Mouse (Mus musculus) olfactory bulb, adult 2 months (tissue): ENCODE results near the gene Oxct1. TPM values are rescaled to one million over a fixed set of nuclear protein-coding genes. Genes with fewer than 3 reads are reported as not detected.

Source experiments
- H3K27ac ChIP-seq: fragments of 200-500 bp; 2 replicates; pipeline ENCODE4 v1.5.1; 2012; ENCODE audit warnings: low read depth, low read length; ENCODE audit not compliant: insufficient read depth
- H3K4me1 ChIP-seq: fragments of 200-500 bp; 2 replicates; pipeline ENCODE4 v1.6.1; 2012; ENCODE audit warnings: low read length; ENCODE audit not compliant: control insufficient read depth, insufficient read depth
- H3K4me3 ChIP-seq: fragments of 200-500 bp; 2 replicates; pipeline ENCODE4 v1.5.1; 2012; ENCODE audit warnings: mild to moderate bottlenecking, low read depth, low read length, moderate library complexity; ENCODE audit not compliant: insufficient read depth
- CTCF ChIP-seq: fragments of 200-500 bp; IDR thresholded peaks from 2 replicates; pipeline ENCODE4 v1.5.1; 2012; ENCODE audit warnings: low read depth, mild to moderate bottlenecking, low read length, moderate library complexity; ENCODE audit not compliant: insufficient read depth
- POLR2A ChIP-seq: fragments of 200-500 bp; IDR thresholded peaks from 2 replicates; pipeline ENCODE4 v1.6.1; 2012; ENCODE audit warnings: mild to moderate bottlenecking, low read depth, low read length, moderate library complexity; ENCODE audit not compliant: insufficient read depth
- WGBS: fragments of 180-500 bp; shearing (Covaris S2); methylation state at CpG from one replicate; pipeline ENCODE4 v1.1.7; 2018; 5-methylcytosine and 5-hydroxymethylcytosine counted together
- polyA plus RNA-seq: library from polyadenylated mRNA; stranded (reverse); fragments of >200 nt; gene quantifications from 2 replicates; pipeline ENCODE4 v1.2.4, GENCODE M21; 2012; ENCODE audit warnings: low replicate concordance; ENCODE audit not compliant: missing spikeins, insufficient read depth, insufficient read length

The Oxct1 gene
- polyA plus RNA-seq, 1 experiment: 209 TPM

DNA sequence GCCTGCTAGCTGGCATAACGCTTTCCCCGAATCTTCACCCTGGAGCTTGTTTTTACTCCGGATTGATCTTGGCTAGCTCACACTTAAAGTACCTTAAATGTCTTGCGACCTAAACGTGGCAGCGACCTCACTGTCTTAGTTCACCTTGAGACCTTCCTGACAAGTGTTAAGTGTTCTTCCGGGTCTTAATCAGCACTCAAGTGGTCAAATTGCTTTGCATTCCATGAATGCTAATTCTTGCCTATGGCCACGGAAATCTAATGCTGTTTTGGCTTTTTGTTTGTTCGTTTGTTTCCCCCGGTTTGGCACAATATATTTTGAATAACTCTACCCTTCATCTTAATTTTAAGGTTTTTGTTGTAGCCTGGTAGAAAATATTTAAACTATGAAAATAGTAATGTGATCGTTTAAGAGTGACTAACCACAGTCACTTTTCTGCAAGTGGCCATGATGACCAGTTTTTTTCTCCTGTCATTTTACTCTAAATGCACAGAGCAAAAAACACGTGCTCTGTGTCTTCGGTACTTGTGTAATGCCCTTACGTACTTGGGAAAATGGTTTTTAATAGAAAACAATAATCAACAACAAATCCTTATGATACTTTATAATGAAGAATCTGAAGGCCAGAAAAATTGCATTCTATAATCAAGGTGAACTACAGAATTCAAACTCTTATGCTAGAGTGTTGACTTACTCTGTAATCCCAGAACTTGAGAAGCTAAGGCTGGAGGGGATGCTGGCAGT is 29.7 kb upstream of the Oxct1 start:
- WGBS: 7% methylated on average over 14 of the region's 14 CpGs
- no peaks in the 10 kb centered on the region for H3K4me1 ChIP-seq
- H3K4me3 ChIP-seq: peak overlapping the region; percentile 69
- TF ChIP-seq CTCF (no peak), POLR2A (no peak)
- H3K27ac ChIP-seq: peak overlapping the region; percentile 93

- TF ChIP-seq CTCF (no peak), POLR2A (no peak)
- Histone ChIP-seq H3K4me3 (no peak overlapping the region), H3K27ac (no peak overlapping the region), H3K4me1 (no peaks in the 10 kb centered on the region)
- WGBS: 71% methylated on average over 2 of the region's 2 CpGs
Measured at GRCm38 (mm10) chr15:3999144-3999543, 27.0 kb upstream of the Oxct1 start.

- 90% methylated on average over 2 of the region's 2 CpGs for WGBS
- H3K4me1 ChIP-seq: no peaks in the 10 kb centered on the region
- H3K27ac ChIP-seq: no peak overlapping the region
- no peak overlapping the region for H3K4me3 ChIP-seq
- no peak for TF ChIP-seq POLR2A
- TF ChIP-seq CTCF: no peak
Measured at GRCm38 (mm10) chr15:4000536-4000935, 25.6 kb upstream of the Oxct1 start.

- H3K4me1 ChIP-seq: no peaks in the 10 kb centered on the region
- no peak overlapping the region for H3K4me3 ChIP-seq
- H3K27ac ChIP-seq: no peak overlapping the region
- WGBS: 74% methylated on average over 2 of the region's 2 CpGs
- no peak for TF ChIP-seq POLR2A
- TF ChIP-seq CTCF: no peak
Measured at GRCm38 (mm10) chr15:4013873-4014272, 12.3 kb upstream of the Oxct1 start.

DNA sequence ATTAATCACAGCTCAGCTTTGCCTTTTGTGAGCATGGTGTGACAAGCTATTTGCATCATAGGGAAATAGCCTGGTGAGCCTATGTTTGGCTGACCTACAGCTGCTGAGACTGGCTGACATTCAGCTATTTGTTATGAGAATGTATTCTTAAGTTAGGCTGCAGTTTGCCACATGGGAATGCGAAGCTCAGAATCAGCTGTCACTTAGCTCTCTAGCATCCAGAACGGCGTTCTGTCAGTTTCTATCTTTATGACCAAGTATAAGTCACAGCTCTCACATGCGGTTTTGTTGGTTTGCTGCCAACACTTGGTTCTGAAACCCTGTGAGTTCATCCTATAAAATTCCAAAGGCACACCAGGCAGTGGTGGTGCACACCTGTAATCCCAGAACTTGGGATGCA is 5.5 kb upstream of the Oxct1 start:
- 53% methylated on average over 4 of the region's 4 CpGs for WGBS
- Histone ChIP-seq H3K4me3 (no peak overlapping the region), H3K27ac (no peak overlapping the region), H3K4me1 (peaks cover 4% of the 10 kb centered on the region; the same call in 1 of the 2 replicates)
- TF ChIP-seq CTCF: no peak
- no peak for TF ChIP-seq POLR2A

DNA sequence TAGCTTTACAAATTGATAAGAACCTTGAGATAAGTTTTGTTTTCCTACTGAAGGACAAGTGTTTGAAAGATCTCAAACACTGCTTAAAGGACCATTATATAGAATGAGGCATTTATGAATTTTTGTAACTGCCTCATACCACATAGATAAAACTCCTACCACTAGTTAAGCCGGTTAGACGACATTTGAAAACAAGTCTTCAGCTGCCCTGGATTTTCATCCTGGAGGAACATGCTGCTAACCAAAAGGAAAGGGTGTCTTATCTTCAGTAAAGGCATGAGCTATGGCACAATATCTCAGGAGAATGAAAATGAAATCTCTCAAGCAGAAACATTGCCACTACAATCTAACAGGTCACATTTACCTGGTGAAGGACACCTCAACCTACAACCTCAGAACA is 2.4 kb upstream of the Oxct1 start:
- Histone ChIP-seq H3K4me3 (no peak overlapping the region), H3K27ac (no peak overlapping the region), H3K4me1 (peaks cover 7% of the 10 kb centered on the region)
- WGBS: 94% methylated on average over 2 of the region's 2 CpGs
- no peak for TF ChIP-seq CTCF
- TF ChIP-seq POLR2A: no peak

- H3K27ac ChIP-seq: peak overlapping the region; percentile 97; the same call in 1 of the 2 replicates
- TF ChIP-seq POLR2A: no peak
- no peak for TF ChIP-seq CTCF
- WGBS: 73% methylated on average over 13 of the region's 13 CpGs
- no peak overlapping the region for H3K4me3 ChIP-seq
- peaks cover 7% of the 10 kb centered on the region for H3K4me1 ChIP-seq
Measured at GRCm38 (mm10) chr15:4024726-4025507, 1.3 kb upstream of the Oxct1 start.

DNA sequence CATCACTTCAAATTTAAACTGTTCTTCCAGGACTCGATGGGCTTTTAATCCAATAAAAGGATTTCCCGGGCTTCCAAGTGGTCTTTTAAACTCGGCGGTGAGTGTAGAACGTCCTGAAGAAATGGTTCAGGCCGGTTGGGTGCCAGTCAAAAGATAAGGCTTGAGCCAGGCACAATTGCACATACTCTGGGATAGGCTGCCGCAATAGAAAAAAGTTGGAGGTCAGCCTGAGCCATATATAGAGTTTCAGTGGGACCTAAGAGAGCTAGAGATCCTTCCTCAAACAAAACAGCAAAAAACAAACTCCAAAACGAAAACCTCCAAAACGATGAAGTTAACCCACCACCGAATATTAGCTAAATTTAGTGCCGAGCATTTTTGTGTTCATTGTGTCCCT is 677 bp upstream of the Oxct1 start:
- WGBS: 37% methylated on average over 11 of the region's 11 CpGs
- TF ChIP-seq POLR2A (no peak), CTCF (no peak)
- peak overlapping the region; percentile 97 for H3K27ac ChIP-seq

More for the DNA sequence above, 677 bp upstream of the Oxct1 start:
- no peak overlapping the region for H3K4me3 ChIP-seq
- peaks cover 7% of the 10 kb centered on the region for H3K4me1 ChIP-seq
